Mouse (Mus musculus): Measurements from ENCODE around the gene Spem2. TPM values are rescaled to one million over a fixed set of nuclear protein-coding genes. Genes with fewer than 3 reads are reported as not detected.
A peak's percentile ranks its signal among the peaks of the same experiment; 100 is the strongest.

Gene Spem2
- total and polyA plus RNA-seq, 2 experiments from 2014 or later = not detected

- H3K9ac ChIP-seq = no peak overlapping the region
- H3K4me3 ChIP-seq (ENCODE audit: low read depth, low read length) = no peak overlapping the region
- DNase-seq (no peak), ATAC-seq (no peak)
- no peak overlapping the region for H3K27ac ChIP-seq (ENCODE audit: low read depth, low read length)
- TF ChIP-seq CTCF (IDR thresholded peaks at IDR 0.05; ENCODE audit: low read depth) = no peak
- no peak overlapping the region for H3K4me2 ChIP-seq (ENCODE audit: low read depth)
- H3K9me3 ChIP-seq (ENCODE audit: low read length) = no peaks in the 10 kb centered on the region
- no peaks in the 10 kb centered on the region for H3K27me3 ChIP-seq (ENCODE audit: insufficient read depth, low read length)
- H3K4me1 ChIP-seq (ENCODE audit: insufficient read depth) = no peaks in the 10 kb centered on the region
- H3K36me3 ChIP-seq (ENCODE audit: insufficient read depth) = no peaks in the 10 kb centered on the region
- WGBS = 90% methylated on average over 12 of the region's 12 CpGs
Observed at GRCm38 (mm10) chr11:69816520-69816919, 1.7 kb downstream of the Spem2 start.

- no peaks in the 10 kb centered on the region for H3K36me3 ChIP-seq (ENCODE audit: insufficient read depth)
- ATAC-seq (no peak), DNase-seq (no peak)
- no peak for TF ChIP-seq CTCF (IDR thresholded peaks at IDR 0.05; ENCODE audit: low read depth)
- H3K4me3 ChIP-seq (ENCODE audit: low read depth, low read length) = no peak within 1 kb of the TSS
- H3K9ac ChIP-seq = no peak within 1 kb of the TSS
- H3K4me1 ChIP-seq (ENCODE audit: insufficient read depth) = no peaks in the 10 kb centered on the region
- no peaks in the 10 kb centered on the region for H3K27me3 ChIP-seq (ENCODE audit: insufficient read depth, low read length)
- WGBS = 71% methylated on average over 10 of the region's 10 CpGs
- no peak within 1 kb of the TSS for H3K4me2 ChIP-seq (ENCODE audit: low read depth)
- H3K9me3 ChIP-seq (ENCODE audit: low read length) = no peaks in the 10 kb centered on the region
- no peak within 1 kb of the TSS for H3K27ac ChIP-seq (ENCODE audit: low read depth, low read length)
Observed at GRCm38 (mm10) chr11:69815155-69815554, 3.1 kb downstream of the Spem2 start, which contains the start of gene Gm39566. Gene Gm39566, minus strand, starts transcription at chr11:69815298.

GRCm38 (mm10) chr11:69810280-69810679 lies 8.0 kb downstream of the Spem2 start:
- Histone ChIP-seq H3K27me3 (ENCODE audit: insufficient read depth, low read length) (peaks cover 11% of the 10 kb centered on the region; the same call in 1 of the 2 replicates), H3K9me3 (ENCODE audit: low read length) (no peaks in the 10 kb centered on the region), H3K36me3 (ENCODE audit: insufficient read depth) (no peaks in the 10 kb centered on the region), H3K4me2 (ENCODE audit: low read depth) (no peak overlapping the region), H3K4me1 (ENCODE audit: insufficient read depth) (no peaks in the 10 kb centered on the region), H3K9ac (no peak overlapping the region), H3K4me3 (ENCODE audit: low read depth, low read length) (no peak overlapping the region), H3K27ac (ENCODE audit: low read depth, low read length) (no peak overlapping the region)
- DNase-seq (no peak), ATAC-seq (no peak)
- TF ChIP-seq CTCF (IDR thresholded peaks at IDR 0.05; ENCODE audit: low read depth) = no peak

DNA sequence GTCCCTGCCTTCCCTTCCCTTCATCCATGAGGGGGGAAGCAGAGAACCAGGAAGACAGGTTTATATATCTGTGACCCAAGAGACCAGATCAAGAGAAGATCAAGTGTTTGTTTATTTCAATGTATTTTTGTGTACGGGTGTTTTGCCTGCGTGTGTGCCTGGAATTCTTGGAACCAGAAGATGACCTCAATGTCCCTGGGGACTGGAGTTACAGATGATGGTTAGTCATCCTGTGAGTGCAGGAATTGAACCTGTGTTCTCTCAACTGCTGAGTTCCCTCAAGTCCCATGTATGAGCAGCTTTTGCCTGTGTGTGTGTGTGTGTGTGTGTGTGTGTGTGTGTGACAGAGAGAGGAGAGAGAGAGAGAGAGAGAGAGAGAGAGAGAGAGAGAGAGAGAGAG lies 10.6 kb downstream of the Spem2 start:
- H3K4me3 ChIP-seq (ENCODE audit: low read depth, low read length) = no peak overlapping the region
- WGBS = 91% methylated on average over 2 of the region's 2 CpGs
- H3K4me1 ChIP-seq (ENCODE audit: insufficient read depth) = peaks cover 18% of the 10 kb centered on the region; the same call in 1 of the 2 replicates
- no peaks in the 10 kb centered on the region for H3K36me3 ChIP-seq (ENCODE audit: insufficient read depth)
- H3K9ac ChIP-seq = no peak overlapping the region
- no peak for ATAC-seq
- H3K9me3 ChIP-seq (ENCODE audit: low read length) = no peaks in the 10 kb centered on the region
- no peak overlapping the region for H3K27ac ChIP-seq (ENCODE audit: low read depth, low read length)
- no peak for TF ChIP-seq CTCF (IDR thresholded peaks at IDR 0.05; ENCODE audit: low read depth)
- DNase-seq = no peak
- H3K27me3 ChIP-seq (ENCODE audit: insufficient read depth, low read length) = peaks cover 22% of the 10 kb centered on the region
- no peak overlapping the region for H3K4me2 ChIP-seq (ENCODE audit: low read depth)

DNA sequence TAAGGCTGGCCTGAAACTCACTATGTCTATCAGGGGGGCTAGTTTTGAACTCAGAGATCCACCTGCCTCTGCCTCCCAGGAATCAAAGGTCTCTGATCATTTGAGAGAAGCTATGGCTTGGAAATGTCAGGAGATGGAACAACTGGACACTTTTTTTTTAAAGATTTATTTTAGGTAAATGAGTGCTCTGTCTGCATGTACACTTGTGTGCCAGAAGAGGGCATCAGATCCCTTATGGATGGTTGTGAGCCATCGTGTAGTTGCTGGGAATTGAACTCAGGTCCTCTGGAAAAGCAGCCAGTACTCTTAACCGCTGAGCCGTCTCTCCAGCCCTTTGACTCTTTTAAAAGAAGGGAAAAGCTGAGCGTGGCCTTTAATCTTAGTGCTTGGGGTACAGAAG lies 11.9 kb downstream of the Spem2 start:
- 86% methylated on average over 4 of the region's 4 CpGs for WGBS
- no peak for ATAC-seq
- no peak overlapping the region for H3K9ac ChIP-seq
- H3K4me3 ChIP-seq (ENCODE audit: low read depth, low read length) = no peak overlapping the region
- H3K27me3 ChIP-seq (ENCODE audit: insufficient read depth, low read length) = peaks cover 22% of the 10 kb centered on the region
- H3K4me1 ChIP-seq (ENCODE audit: insufficient read depth) = peaks cover 18% of the 10 kb centered on the region; the same call in 1 of the 2 replicates
- no peak for DNase-seq
- H3K9me3 ChIP-seq (ENCODE audit: low read length) = no peaks in the 10 kb centered on the region
- H3K27ac ChIP-seq (ENCODE audit: low read depth, low read length) = no peak overlapping the region
- 0 out of 2 replicates have a peak, but pooled peaks have one; percentile 17 for TF ChIP-seq CTCF (IDR thresholded peaks at IDR 0.05; ENCODE audit: low read depth)
- H3K4me2 ChIP-seq (ENCODE audit: low read depth) = no peak overlapping the region
- H3K36me3 ChIP-seq (ENCODE audit: insufficient read depth) = no peaks in the 10 kb centered on the region

GRCm38 (mm10) chr11:69804972-69805909 lies 13.0 kb downstream of the Spem2 start, which contains the start of gene Tmem102:
Gene Tmem102, minus strand, starts transcription at chr11:69805624.
- no peak for DNase-seq
- H3K27me3 ChIP-seq (ENCODE audit: insufficient read depth, low read length) = peaks cover 22% of the 10 kb centered on the region
- 10% methylated on average over 29 of the region's 29 CpGs for WGBS
- peaks cover 18% of the 10 kb centered on the region; the same call in 1 of the 2 replicates for H3K4me1 ChIP-seq (ENCODE audit: insufficient read depth)
- peak within 1 kb of the TSS; percentile 48; the same call in 1 of the 2 replicates for H3K4me3 ChIP-seq (ENCODE audit: low read depth, low read length)
- no peak for ATAC-seq
- H3K9ac ChIP-seq = no peak within 1 kb of the TSS
- no peak within 1 kb of the TSS for H3K27ac ChIP-seq (ENCODE audit: low read depth, low read length)
- H3K9me3 ChIP-seq (ENCODE audit: low read length) = no peaks in the 10 kb centered on the region
- H3K36me3 ChIP-seq (ENCODE audit: insufficient read depth) = no peaks in the 10 kb centered on the region
- H3K4me2 ChIP-seq (ENCODE audit: low read depth) = peak within 1 kb of the TSS; percentile 97; the same call in 1 of the 2 replicates
- TF ChIP-seq CTCF (IDR thresholded peaks at IDR 0.05; ENCODE audit: low read depth) = no peak

GRCm38 (mm10) chr11:69804652-69804940 lies 13.7 kb downstream of the Spem2 start:
- no peak overlapping the region for H3K4me2 ChIP-seq (ENCODE audit: low read depth)
- DNase-seq (no peak), ATAC-seq (no peak)
- no peak for TF ChIP-seq CTCF (IDR thresholded peaks at IDR 0.05; ENCODE audit: low read depth)
- H3K9me3 ChIP-seq (ENCODE audit: low read length) = no peaks in the 10 kb centered on the region
- no peak overlapping the region for H3K27ac ChIP-seq (ENCODE audit: low read depth, low read length)
- peaks cover 18% of the 10 kb centered on the region; the same call in 1 of the 2 replicates for H3K4me1 ChIP-seq (ENCODE audit: insufficient read depth)
- 5% methylated on average over 12 of the region's 12 CpGs for WGBS
- no peaks in the 10 kb centered on the region for H3K36me3 ChIP-seq (ENCODE audit: insufficient read depth)
- no peak overlapping the region for H3K9ac ChIP-seq
- peaks cover 22% of the 10 kb centered on the region for H3K27me3 ChIP-seq (ENCODE audit: insufficient read depth, low read length)
- peak overlapping the region; percentile 48; the same call in 1 of the 2 replicates for H3K4me3 ChIP-seq (ENCODE audit: low read depth, low read length)

All from forebrain, postnatal 0 days (tissue).